Mouse (Mus musculus): Measurements from ENCODE around the gene Gpr39. TPM values are rescaled to one million over a fixed set of nuclear protein-coding genes. Genes with fewer than 3 reads are reported as not detected.

The Gpr39 gene
- polyA plus RNA-seq, 1 experiment from 2014 or later: 1.6 TPM

GRCm38 (mm10) chr1:125675186-125675585 is 1.6 kb upstream of the Gpr39 start:
- Histone ChIP-seq H3K36me3 (ENCODE audit: control insufficient read depth, insufficient read depth, low read length) (no peaks in the 10 kb centered on the region), H3K9ac (ENCODE audit: low read length) (no peak overlapping the region), H3K4me3 (ENCODE audit: control insufficient read depth in 1 of 2, insufficient read depth in 1 of 2, low read depth in 1 of 2, low read length in 2 of 2) (no peak overlapping the region), H3K9me3 (ENCODE audit: control insufficient read depth, low read length) (no peaks in the 10 kb centered on the region), H3K27me3 (ENCODE audit: control insufficient read depth, insufficient read depth, low read length) (no peaks in the 10 kb centered on the region), H3K4me2 (ENCODE audit: low read length) (no peak overlapping the region), H3K27ac (replicated peaks in 1 of 2; ENCODE audit: control insufficient read depth in 1 of 2, insufficient read depth in 1 of 2, low read depth in 2 of 2, low read length in 2 of 2) (no peak overlapping the region), H3K4me1 (ENCODE audit: control insufficient read depth in 2 of 2, insufficient read depth in 2 of 2, low read length in 2 of 2) (peaks cover 12 to 18% of the 10 kb centered on the region in 2 experiments; a peak in 3 of 4 replicates)
- ATAC-seq (ENCODE audit: insufficient number of reproducible peaks, insufficient read depth, low FRiP score, low read depth): no peak
- WGBS: 85% methylated on average over 1 of the region's 1 CpGs

- Histone ChIP-seq H3K4me2 (ENCODE audit: low read length) (peak overlapping the region; percentile 49), H3K4me3 (ENCODE audit: control insufficient read depth in 1 of 2, insufficient read depth in 1 of 2, low read depth in 1 of 2, low read length in 2 of 2) (peak overlapping the region in 1 of 2 experiments; percentile 16; a peak in 3 of 4 replicates), H3K9me3 (ENCODE audit: control insufficient read depth, low read length) (no peaks in the 10 kb centered on the region), H3K36me3 (ENCODE audit: control insufficient read depth, insufficient read depth, low read length) (no peaks in the 10 kb centered on the region), H3K9ac (ENCODE audit: low read length) (no peak overlapping the region), H3K4me1 (ENCODE audit: control insufficient read depth in 2 of 2, insufficient read depth in 2 of 2, low read length in 2 of 2) (peaks cover 12 to 18% of the 10 kb centered on the region in 2 experiments; a peak in 3 of 4 replicates), H3K27ac (replicated peaks in 1 of 2; ENCODE audit: control insufficient read depth in 1 of 2, insufficient read depth in 1 of 2, low read depth in 2 of 2, low read length in 2 of 2) (no peak overlapping the region), H3K27me3 (ENCODE audit: control insufficient read depth, insufficient read depth, low read length) (no peaks in the 10 kb centered on the region)
- WGBS: 80% methylated on average over 5 of the region's 5 CpGs
- no peak for ATAC-seq (ENCODE audit: insufficient number of reproducible peaks, insufficient read depth, low FRiP score, low read depth)
Observed at GRCm38 (mm10) chr1:125677286-125677685, 491 bp downstream of the Gpr39 start.

- no peak overlapping the region for H3K4me3 ChIP-seq (ENCODE audit: control insufficient read depth in 1 of 2, insufficient read depth in 1 of 2, low read depth in 1 of 2, low read length in 2 of 2)
- H3K9ac ChIP-seq (ENCODE audit: low read length): no peak overlapping the region
- 62% methylated on average over 4 of the region's 4 CpGs for WGBS
- H3K9me3 ChIP-seq (ENCODE audit: control insufficient read depth, low read length): no peaks in the 10 kb centered on the region
- H3K4me2 ChIP-seq (ENCODE audit: low read length): no peak overlapping the region
- peaks cover 11 to 18% of the 10 kb centered on the region in 2 experiments; a peak in 2 of 4 replicates for H3K4me1 ChIP-seq (ENCODE audit: control insufficient read depth in 2 of 2, insufficient read depth in 2 of 2, low read length in 2 of 2)
- no peaks in the 10 kb centered on the region for H3K36me3 ChIP-seq (ENCODE audit: control insufficient read depth, insufficient read depth, low read length)
- H3K27me3 ChIP-seq (ENCODE audit: control insufficient read depth, insufficient read depth, low read length): no peaks in the 10 kb centered on the region
- peak overlapping the region in 1 of 2 experiments; percentile 33; a peak in 3 of 4 replicates for H3K27ac ChIP-seq (replicated peaks in 1 of 2; ENCODE audit: control insufficient read depth in 1 of 2, insufficient read depth in 1 of 2, low read depth in 2 of 2, low read length in 2 of 2)
- peak; percentile 42; the same call in 1 of the 2 replicates for ATAC-seq (ENCODE audit: insufficient number of reproducible peaks, insufficient read depth, low FRiP score, low read depth)
Observed at GRCm38 (mm10) chr1:125679522-125680077, 2.8 kb downstream of the Gpr39 start.

GRCm38 (mm10) chr1:125684423-125684822 is 7.6 kb downstream of the Gpr39 start:
- WGBS: 42% methylated on average over 3 of the region's 3 CpGs
- no peak for ATAC-seq (ENCODE audit: insufficient number of reproducible peaks, insufficient read depth, low FRiP score, low read depth)
- no peaks in the 10 kb centered on the region for H3K9me3 ChIP-seq (ENCODE audit: control insufficient read depth, low read length)
- no peaks in the 10 kb centered on the region for H3K27me3 ChIP-seq (ENCODE audit: control insufficient read depth, insufficient read depth, low read length)
- H3K4me2 ChIP-seq (ENCODE audit: low read length): no peak overlapping the region
- no peak overlapping the region for H3K4me3 ChIP-seq (ENCODE audit: control insufficient read depth in 1 of 2, insufficient read depth in 1 of 2, low read depth in 1 of 2, low read length in 2 of 2)
- no peaks in the 10 kb centered on the region for H3K36me3 ChIP-seq (ENCODE audit: control insufficient read depth, insufficient read depth, low read length)
- no peak overlapping the region for H3K27ac ChIP-seq (replicated peaks in 1 of 2; ENCODE audit: control insufficient read depth in 1 of 2, insufficient read depth in 1 of 2, low read depth in 2 of 2, low read length in 2 of 2)
- H3K4me1 ChIP-seq (ENCODE audit: control insufficient read depth in 2 of 2, insufficient read depth in 2 of 2, low read length in 2 of 2): peaks cover 0 to 2% of the 10 kb centered on the region in 2 experiments; a peak in 1 of 4 replicates
- H3K9ac ChIP-seq (ENCODE audit: low read length): no peak overlapping the region

GRCm38 (mm10) chr1:125685304-125685703 is 8.5 kb downstream of the Gpr39 start:
- Histone ChIP-seq H3K27me3 (ENCODE audit: control insufficient read depth, insufficient read depth, low read length) (no peaks in the 10 kb centered on the region), H3K4me3 (ENCODE audit: control insufficient read depth in 1 of 2, insufficient read depth in 1 of 2, low read depth in 1 of 2, low read length in 2 of 2) (no peak overlapping the region), H3K36me3 (ENCODE audit: control insufficient read depth, insufficient read depth, low read length) (no peaks in the 10 kb centered on the region), H3K4me2 (ENCODE audit: low read length) (no peak overlapping the region), H3K27ac (replicated peaks in 1 of 2; ENCODE audit: control insufficient read depth in 1 of 2, insufficient read depth in 1 of 2, low read depth in 2 of 2, low read length in 2 of 2) (no peak overlapping the region), H3K4me1 (ENCODE audit: control insufficient read depth in 2 of 2, insufficient read depth in 2 of 2, low read length in 2 of 2) (peaks cover 0 to 2% of the 10 kb centered on the region in 2 experiments; a peak in 1 of 4 replicates), H3K9me3 (ENCODE audit: control insufficient read depth, low read length) (no peaks in the 10 kb centered on the region), H3K9ac (ENCODE audit: low read length) (no peak overlapping the region)
- no peak for ATAC-seq (ENCODE audit: insufficient number of reproducible peaks, insufficient read depth, low FRiP score, low read depth)
- 95% methylated on average over 1 of the region's 1 CpGs for WGBS

- H3K4me3 ChIP-seq (ENCODE audit: control insufficient read depth in 1 of 2, insufficient read depth in 1 of 2, low read depth in 1 of 2, low read length in 2 of 2): no peak overlapping the region
- H3K27me3 ChIP-seq (ENCODE audit: control insufficient read depth, insufficient read depth, low read length): no peaks in the 10 kb centered on the region
- H3K4me2 ChIP-seq (ENCODE audit: low read length): no peak overlapping the region
- 72% methylated on average over 13 of the region's 13 CpGs for WGBS
- peaks cover 0 to 2% of the 10 kb centered on the region in 2 experiments; a peak in 1 of 4 replicates for H3K4me1 ChIP-seq (ENCODE audit: control insufficient read depth in 2 of 2, insufficient read depth in 2 of 2, low read length in 2 of 2)
- no peaks in the 10 kb centered on the region for H3K9me3 ChIP-seq (ENCODE audit: control insufficient read depth, low read length)
- no peak for ATAC-seq (ENCODE audit: insufficient number of reproducible peaks, insufficient read depth, low FRiP score, low read depth)
- H3K27ac ChIP-seq (replicated peaks in 1 of 2; ENCODE audit: control insufficient read depth in 1 of 2, insufficient read depth in 1 of 2, low read depth in 2 of 2, low read length in 2 of 2): no peak overlapping the region
- no peak overlapping the region for H3K9ac ChIP-seq (ENCODE audit: low read length)
- H3K36me3 ChIP-seq (ENCODE audit: control insufficient read depth, insufficient read depth, low read length): no peaks in the 10 kb centered on the region
Observed at GRCm38 (mm10) chr1:125687701-125688420, 11.1 kb downstream of the Gpr39 start.

GRCm38 (mm10) chr1:125693541-125693940 is 16.7 kb downstream of the Gpr39 start:
- H3K4me2 ChIP-seq (ENCODE audit: low read length): no peak overlapping the region
- H3K36me3 ChIP-seq (ENCODE audit: control insufficient read depth, insufficient read depth, low read length): no peaks in the 10 kb centered on the region
- no peaks in the 10 kb centered on the region for H3K27me3 ChIP-seq (ENCODE audit: control insufficient read depth, insufficient read depth, low read length)
- no peaks in the 10 kb centered on the region for H3K9me3 ChIP-seq (ENCODE audit: control insufficient read depth, low read length)
- H3K9ac ChIP-seq (ENCODE audit: low read length): no peak overlapping the region
- no peak overlapping the region for H3K4me3 ChIP-seq (ENCODE audit: control insufficient read depth in 1 of 2, insufficient read depth in 1 of 2, low read depth in 1 of 2, low read length in 2 of 2)
- no peak overlapping the region for H3K27ac ChIP-seq (replicated peaks in 1 of 2; ENCODE audit: control insufficient read depth in 1 of 2, insufficient read depth in 1 of 2, low read depth in 2 of 2, low read length in 2 of 2)
- ATAC-seq (ENCODE audit: insufficient number of reproducible peaks, insufficient read depth, low FRiP score, low read depth): no peak
- H3K4me1 ChIP-seq (ENCODE audit: control insufficient read depth in 2 of 2, insufficient read depth in 2 of 2, low read length in 2 of 2): no peaks in the 10 kb centered on the region
